Mouse (Mus musculus): Measurements from ENCODE around the gene Opn3. TPM values are rescaled to one million over a fixed set of nuclear protein-coding genes. Genes with fewer than 3 reads are reported as not detected.

The Opn3 gene
- polyA plus RNA-seq (2012; rRNA removed) = 1.3 and 1.6 TPM in 2 replicates

GRCm38 (mm10) chr1:175692246-175692996 is at the start of gene Opn3, which contains the start of gene Chml:
TSS of gene Opn3 (minus strand) at chr1:175692776.
TSS of gene Chml (minus strand) at chr1:175692901.

GRCm38 (mm10) chr1:175698293-175698692 is 5.7 kb upstream of the Opn3 start, which contains the start of gene Wdr64:
TSS of gene Wdr64 (plus strand) at chr1:175698593.

GRCm38 (mm10) chr1:175625257-175625879 is 67.2 kb downstream of the Opn3 start, which contains the start of gene Fh1:
TSS of gene Fh1 (minus strand) at chr1:175625635.

GRCm38 (mm10) chr1:175619814-175620431 is 72.7 kb downstream of the Opn3 start, which contains the start of gene Kmo:
TSS of gene Kmo (plus strand) at chr1:175620381.

Other genes with a start within 250 kb of the Opn3 start
- 0.01 TPM in 1 of 2 replicates, not detected in the other for gene Rgs7, start 200.3 kb downstream of the Opn3 start, polyA plus RNA-seq (2012; rRNA removed)
- gene Kmo, start 72.4 kb downstream of the Opn3 start, polyA plus RNA-seq (2012; rRNA removed) = 10.3 and 13.2 TPM in 2 replicates
- 60.8 and 64.9 TPM in 2 replicates for gene Fh1, start 67.1 kb downstream of the Opn3 start, polyA plus RNA-seq (2012; rRNA removed)
- 1.6 and 1.7 TPM in 2 replicates for gene Chml, start 125 bp upstream of the Opn3 start, polyA plus RNA-seq (2012; rRNA removed)
- gene Wdr64, start 5.8 kb upstream of the Opn3 start, polyA plus RNA-seq (2012; rRNA removed) = 0.02 and 0.04 TPM in 2 replicates
- gene Exo1, start 187.8 kb upstream of the Opn3 start, polyA plus RNA-seq (2012; rRNA removed) = 3.2 and 4.0 TPM in 2 replicates
- gene Gm38100, start 227.6 kb upstream of the Opn3 start, polyA plus RNA-seq (2012; rRNA removed) = not detected in 2 replicates

Measured in liver, embryonic 18 days (tissue).